28 mouse cellular contexts compared by ENCODE assay signal in genomic region chrX:75829240-75829866, GRCm38 (mm10). TPM values are rescaled to one million over a fixed set of nuclear protein-coding genes. Genes with fewer than 3 reads are reported as not detected.
DNase-seq lines count a peak whose midpoint lies in the region; ATAC-seq and TF ChIP-seq lines count a peak whose summit lies in the region.
"Had no signal": no experiment of that assay in that cellular context is flagged by ENCODE, and none has a peak within 500 bp of the region (broad histone marks: within the 10 kb centered on the region; RNA-seq: fewer than 3 reads in every experiment).

No protein-coding gene starts in this region.

- H3K36me3 ChIP-seq in lung, embryonic 15.5 days, result 0 out of 2 replicates have a peak, but pooled peaks cover 3% of the 10 kb centered on the region
- H3K36me3 ChIP-seq in lung, postnatal 0 days (ENCODE audit: insufficient read depth, low read length), result no peaks in the 10 kb centered on the region
- no peaks in the 10 kb centered on the region for H3K36me3 ChIP-seq in midbrain, embryonic 14.5 days (ENCODE audit: control insufficient read depth, insufficient read depth, low read length)
- H3K36me3 ChIP-seq: embryonic facial prominence, embryonic 12.5 days; embryonic facial prominence, embryonic 15.5 days; G1E; hindbrain, embryonic 12.5 days; hindbrain, embryonic 15.5 days had no signal

- no peaks in the 10 kb centered on the region for H3K9me3 ChIP-seq in lung, embryonic 15.5 days
- no peaks in the 10 kb centered on the region for H3K9me3 ChIP-seq in lung, postnatal 0 days (ENCODE audit: low read length)
- H3K9me3 ChIP-seq in midbrain, embryonic 14.5 days (ENCODE audit: control insufficient read depth, low read length), result no peaks in the 10 kb centered on the region
- H3K9me3 ChIP-seq: embryonic facial prominence, embryonic 12.5 days; embryonic facial prominence, embryonic 15.5 days; G1E; hindbrain, embryonic 12.5 days; hindbrain, embryonic 15.5 days had no signal

- WGBS in lung, embryonic 15.5 days, result 51% methylated on average over 7 of the region's 7 CpGs
- WGBS in lung, postnatal 0 days, result 42% methylated on average over 7 of the region's 7 CpGs
- 60% methylated on average over 7 of the region's 7 CpGs for WGBS in midbrain, embryonic 14.5 days

- TF ChIP-seq EP300 in lung, postnatal 0 days (IDR thresholded peaks at IDR 0.05), result peak; percentile 78

- DNase-seq in lung, postnatal 14 days, result no peak
- peak; percentile 56 for DNase-seq in R1 (ENCODE audit: low read depth, low spot score)
- DNase-seq in lung, postnatal 0 days (ENCODE audit: low spot score), result peak; percentile 60
- peak; percentile 58 for DNase-seq in lung, postnatal 36 days
- no peak for DNase-seq in midbrain, embryonic 14.5 days
- no peak for DNase-seq in layer of hippocampus, adult 18-20 months (ENCODE audit: low spot score in 2 of 2)
- DNase-seq: adrenal gland, postnatal 14 days; B cell, adult 2 months; cerebellum, adult 11 months; cerebellum, adult 2 months; cerebellum, adult 9-11 months; cerebellum, postnatal 25 days; forebrain, postnatal 0 days; gastrocnemius, adult 2 months; gastrocnemius, postnatal 14 days; heart, adult 11 months had no signal

- 0 out of 2 replicates have a peak, but pooled peaks have one; percentile 14 for ATAC-seq in lung, embryonic 15.5 days (ENCODE audit: borderline replicate concordance, extremely low read depth, low FRiP score, low TSS enrichment)
- peak; percentile 70 for ATAC-seq in lung, postnatal 0 days
- no peak for ATAC-seq in inflammation-experienced regulatory T-cells, adult 6 months
- ATAC-seq in midbrain, embryonic 14.5 days (ENCODE audit: low FRiP score, low TSS enrichment), result no peak
- ATAC-seq: activated CD4-positive, CD25-positive, alpha-beta regulatory T cell, adult 4 months; forebrain, embryonic 14.5 days; forebrain, postnatal 0 days; Patski had no signal

- H3K4me3 ChIP-seq in lung, embryonic 15.5 days, result no peak overlapping the region
- no peak overlapping the region for H3K4me3 ChIP-seq in lung, postnatal 0 days (ENCODE audit: low read depth, low read length)
- H3K4me3 ChIP-seq in midbrain, embryonic 14.5 days (replicated peaks; ENCODE audit: low read depth, low read length), result no peak overlapping the region
- H3K4me3 ChIP-seq: embryonic facial prominence, embryonic 12.5 days; embryonic facial prominence, embryonic 15.5 days; gastrocnemius, adult 2 months; hindbrain, embryonic 12.5 days; hindbrain, embryonic 15.5 days had no signal

- no peaks in the 10 kb centered on the region for H3K27me3 ChIP-seq in lung, embryonic 15.5 days
- no peaks in the 10 kb centered on the region for H3K27me3 ChIP-seq in lung, postnatal 0 days (replicated peaks; ENCODE audit: insufficient read depth, low read length)
- H3K27me3 ChIP-seq in midbrain, embryonic 14.5 days (ENCODE audit: control insufficient read depth, insufficient read depth, low read length), result no peaks in the 10 kb centered on the region
- H3K27me3 ChIP-seq: CH12.LX; embryonic facial prominence, embryonic 12.5 days; embryonic facial prominence, embryonic 15.5 days; hindbrain, embryonic 12.5 days; hindbrain, embryonic 15.5 days had no signal

- no peak for TF ChIP-seq CTCF in lung, postnatal 0 days (IDR thresholded peaks at IDR 0.05)

- H3K27ac ChIP-seq in lung, embryonic 15.5 days, result 0 out of 2 replicates have a peak overlapping the region, but pooled peaks have one; percentile 10
- peak overlapping the region; percentile 35; the same call in 1 of the 2 replicates for H3K27ac ChIP-seq in lung, postnatal 0 days (ENCODE audit: low read length)
- no peak overlapping the region for H3K27ac ChIP-seq in midbrain, embryonic 14.5 days (replicated peaks; ENCODE audit: low read depth, low read length)
- H3K27ac ChIP-seq: embryonic facial prominence, embryonic 12.5 days; embryonic facial prominence, embryonic 15.5 days; gastrocnemius, adult 2 months; hindbrain, embryonic 12.5 days; hindbrain, embryonic 15.5 days had no signal

- H3K9ac ChIP-seq in lung, embryonic 15.5 days, result no peak overlapping the region
- no peak overlapping the region for H3K9ac ChIP-seq in lung, postnatal 0 days (replicated peaks; ENCODE audit: low read depth)
- H3K9ac ChIP-seq in midbrain, embryonic 14.5 days (replicated peaks; ENCODE audit: low read length), result no peak overlapping the region
- H3K9ac ChIP-seq: embryonic facial prominence, embryonic 12.5 days; embryonic facial prominence, embryonic 15.5 days; forebrain, postnatal 0 days; hindbrain, embryonic 12.5 days; hindbrain, embryonic 15.5 days had no signal

- H3K4me2 ChIP-seq in lung, embryonic 15.5 days, result no peak overlapping the region
- H3K4me2 ChIP-seq in lung, postnatal 0 days (replicated peaks; ENCODE audit: low read depth, low read length), result no peak overlapping the region
- no peak overlapping the region for H3K4me2 ChIP-seq in midbrain, embryonic 14.5 days (ENCODE audit: low read length)
- H3K4me2 ChIP-seq: embryonic facial prominence, embryonic 12.5 days; embryonic facial prominence, embryonic 15.5 days; heart, embryonic 11.5 days; hindbrain, embryonic 12.5 days; hindbrain, embryonic 15.5 days had no signal

- H3K4me1 ChIP-seq in lung, embryonic 15.5 days, result no peaks in the 10 kb centered on the region
- no peaks in the 10 kb centered on the region for H3K4me1 ChIP-seq in lung, postnatal 0 days (ENCODE audit: insufficient read depth, low read depth, low read length)
- H3K4me1 ChIP-seq in midbrain, embryonic 14.5 days (ENCODE audit: control insufficient read depth, insufficient read depth, low read length), result no peaks in the 10 kb centered on the region
- H3K4me1 ChIP-seq: embryonic facial prominence, embryonic 12.5 days; embryonic facial prominence, embryonic 15.5 days; hindbrain, embryonic 12.5 days; hindbrain, embryonic 15.5 days had no signal

RNA-seq across cellular contexts. Expression of gene Pls3, which starts 45.6 kb away (rescaled TPM):
- 170 and 173 TPM in 2 replicates for polyA plus RNA-seq in lung, embryonic 15.5 days (2015; fragmentation: Nextera tagmentation; extraction: Ambion mirVana)
- 150 and 182 TPM in 2 replicates for polyA plus RNA-seq in lung, postnatal 0 days (2015; fragmentation: Nextera tagmentation; extraction: Ambion mirVana)
- polyA plus RNA-seq in inflammation-experienced regulatory T-cells, adult 6 months (2017; shearing (Covaris generic)), result 1 to 10 TPM in 2 of 3 experiments, under 1 TPM in 1; 0.72 to 7.2 (median 2.2) TPM
- 21.2 and 35.7 TPM in 2 replicates for polyA plus RNA-seq in midbrain, embryonic 14.5 days (2014; fragmentation: Nextera tagmentation; extraction: Ambion mirVana)
- total RNA-seq in layer of hippocampus, adult 18-20 months (2021), result 100 to 1,000 TPM; 206 to 214 TPM
- total RNA-seq: CH12.LX, G1E had no signal
- polyA plus RNA-seq: G1E had no signal

Comparison
In these comparisons a context has a peak if more than half of its experiments do, and no peak if none do; other contexts are left out.
1. DNase-seq: peak in R1 (single experiment), lung, postnatal 0 days (single experiment) and lung, postnatal 36 days (single experiment); none in lung, postnatal 14 days (single experiment), midbrain, embryonic 14.5 days (single experiment) and layer of hippocampus, adult 18-20 months (0 of 2).
2. ATAC-seq: peak in lung, embryonic 15.5 days (single experiment) and lung, postnatal 0 days (single experiment); none in inflammation-experienced regulatory T-cells, adult 6 months (single experiment) and midbrain, embryonic 14.5 days (single experiment).